Comparison of ENCODE assay signal across 8 mouse cellular contexts in the genomic region with DNA sequence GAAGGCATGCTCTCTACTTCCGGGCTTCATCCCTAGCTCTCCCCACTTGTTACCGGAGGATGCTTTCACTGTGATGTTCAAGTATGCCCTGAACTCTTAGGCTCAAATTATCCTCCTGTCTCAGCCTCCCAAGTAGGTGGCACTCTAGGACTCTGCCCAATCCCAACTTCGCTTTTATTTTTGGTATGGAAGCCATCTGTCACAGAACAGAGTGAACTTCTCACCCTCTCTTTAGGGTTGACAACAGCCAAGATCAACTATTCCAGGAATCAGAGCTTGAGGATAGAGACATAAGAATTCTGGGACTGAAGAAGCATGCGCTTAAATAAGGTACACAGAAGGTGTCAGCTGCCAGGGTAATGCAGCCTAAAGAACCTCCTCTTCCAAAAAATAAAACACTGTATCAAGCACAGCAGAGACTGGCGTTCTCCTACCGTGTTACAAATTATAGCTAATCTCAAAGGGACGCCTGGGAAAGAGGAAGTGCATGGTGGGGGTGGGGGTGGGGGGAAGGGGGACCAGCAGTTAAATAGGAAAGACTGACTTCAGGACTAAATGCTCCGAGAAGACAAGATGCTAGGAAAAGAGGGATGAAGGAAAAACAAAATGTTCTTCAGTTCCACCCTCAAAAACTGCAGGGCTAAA. TPM values are rescaled to one million over a fixed set of nuclear protein-coding genes. Genes with fewer than 3 reads are reported as not detected.
DNase-seq lines count a peak whose midpoint lies in the region; ATAC-seq and TF ChIP-seq lines count a peak whose summit lies in the region.

No protein-coding gene starts in this region.

- intact Hi-C loops in heart, postnatal 14 days (cut with DNase I): loop anchor here (5.0 to 10.0 kb wide), 2 partner anchors 55 to 523 kb away; a partner anchor contains a TSS

- H3K4me2 ChIP-seq in forebrain, embryonic 16.5 days (ENCODE audit: low read length): peak overlapping the region; percentile 83
- peak overlapping the region; percentile 92 for H3K4me2 ChIP-seq in liver, embryonic 14.5 days (ENCODE audit: low read depth)

- no peak overlapping the region for H3K27ac ChIP-seq in forebrain, embryonic 16.5 days (ENCODE audit: low read length)
- H3K27ac ChIP-seq in liver, embryonic 14.5 days: peak overlapping the region; percentile 88

- peak overlapping the region; percentile 96 for H3K9ac ChIP-seq in forebrain, embryonic 16.5 days (replicated peaks; ENCODE audit: low read depth, low read length)
- peak overlapping the region; percentile 90 for H3K9ac ChIP-seq in liver, embryonic 14.5 days (replicated peaks)

- no peak for TF ChIP-seq EP300 in liver, embryonic 14.5 days (IDR thresholded peaks at IDR 0.05; ENCODE audit: low read depth)

- H3K27me3 ChIP-seq in E14TG2a.4 (ENCODE audit: insufficient read depth, low read length): no peaks in the 10 kb centered on the region; the same call in 1 of the 2 replicates
- H3K27me3 ChIP-seq in forebrain, embryonic 16.5 days (replicated peaks; ENCODE audit: control insufficient read depth, insufficient read depth, low read length): no peaks in the 10 kb centered on the region
- H3K27me3 ChIP-seq in liver, embryonic 14.5 days (ENCODE audit: control insufficient read depth, insufficient read depth, low read length): no peaks in the 10 kb centered on the region

- WGBS in forebrain, embryonic 16.5 days: 56% methylated on average over 8 of the region's 8 CpGs
- 24% methylated on average over 8 of the region's 8 CpGs for WGBS in liver, embryonic 14.5 days (ENCODE audit: insufficient replicate concordance)

- H3K36me3 ChIP-seq in E14TG2a.4 (ENCODE audit: insufficient read depth, low read length): peaks cover 52% of the 10 kb centered on the region
- peaks cover 18% of the 10 kb centered on the region for H3K36me3 ChIP-seq in forebrain, embryonic 16.5 days (ENCODE audit: control insufficient read depth, insufficient read depth)
- peaks cover 22% of the 10 kb centered on the region for H3K36me3 ChIP-seq in liver, embryonic 14.5 days (replicated peaks; ENCODE audit: control insufficient read depth, insufficient read depth, low read depth)

- no peak for TF ChIP-seq CTCF in E14TG2a.4 (conservative IDR thresholded peaks at IDR 0.05; ENCODE audit: low read length)
- no peak for TF ChIP-seq CTCF in liver, embryonic 14.5 days (IDR thresholded peaks at IDR 0.05; ENCODE audit: low read depth)

- peak; percentile 67 for DNase-seq in heart, adult 11 months
- DNase-seq in heart, postnatal 14 days: no peak
- DNase-seq in liver, embryonic 14.5 days (ENCODE audit: low read depth in 3 of 3, low spot score in 3 of 3): no peak
- no peak for DNase-seq in adrenal gland, adult 8-10 months
- no peak for DNase-seq in ovary, postnatal 14 days (ENCODE audit: low spot score)
- DNase-seq in retina, postnatal 1 day: no peak

- no peak for ATAC-seq in forebrain, embryonic 16.5 days
- no peak for ATAC-seq in liver, embryonic 14.5 days (ENCODE audit: insufficient read depth)

- H3K4me3 ChIP-seq in E14TG2a.4 (replicated peaks; ENCODE audit: low read length): peak overlapping the region; percentile 93
- H3K4me3 ChIP-seq in forebrain, embryonic 16.5 days (replicated peaks; ENCODE audit: low read length): peak overlapping the region; percentile 95
- peak overlapping the region; percentile 83 for H3K4me3 ChIP-seq in liver, embryonic 14.5 days (ENCODE audit: insufficient read depth in 1 of 2, low read depth in 2 of 2, low read length in 2 of 2)

- H3K4me1 ChIP-seq in E14TG2a.4 (replicated peaks; ENCODE audit: low read depth, low read length): peaks cover 48% of the 10 kb centered on the region
- peaks cover 47% of the 10 kb centered on the region for H3K4me1 ChIP-seq in forebrain, embryonic 16.5 days (replicated peaks; ENCODE audit: control insufficient read depth, insufficient read depth, low read length)
- peaks cover 11 to 20% of the 10 kb centered on the region in 2 experiments for H3K4me1 ChIP-seq in liver, embryonic 14.5 days (replicated peaks; ENCODE audit: control insufficient read depth in 2 of 2, insufficient read depth in 2 of 2, low read length in 1 of 2)

- no peaks in the 10 kb centered on the region for H3K9me3 ChIP-seq in E14TG2a.4 (ENCODE audit: low read length)
- no peaks in the 10 kb centered on the region for H3K9me3 ChIP-seq in forebrain, embryonic 16.5 days (ENCODE audit: control insufficient read depth, low read length)
- no peaks in the 10 kb centered on the region for H3K9me3 ChIP-seq in liver, embryonic 14.5 days (ENCODE audit: control insufficient read depth, low read length)

RNA-seq across cellular contexts. Expression of a gene that starts 1.2 kb away (rescaled TPM):
- 10 to 100 TPM; 32.3 to 41.6 TPM for total RNA-seq in heart, postnatal 14 days (2021)
- polyA plus RNA-seq in forebrain, embryonic 16.5 days (2015; fragmentation: Nextera tagmentation; extraction: Ambion mirVana): 27.0 and 30.5 TPM in 2 replicates
- 13.4 and 15.1 TPM in 2 replicates for polyA plus RNA-seq in liver, embryonic 14.5 days (2012; rRNA removed)
- 11.0 and 11.4 TPM in 2 replicates for polyA plus RNA-seq in liver, embryonic 14.5 days (2014; fragmentation: Nextera tagmentation; extraction: Ambion mirVana)
- total RNA-seq in adrenal gland, adult 8-10 months (2022): 10 to 100 TPM; 41.0 to 66.1 (median 56.9) TPM

RNA-seq across cellular contexts. Expression of a gene that starts 1.3 kb away (rescaled TPM):
- 10 to 100 TPM; 14.3 to 14.6 TPM for total RNA-seq in heart, postnatal 14 days (2021)
- polyA plus RNA-seq in forebrain, embryonic 16.5 days (2015; fragmentation: Nextera tagmentation; extraction: Ambion mirVana): 62.3 and 64.6 TPM in 2 replicates
- polyA plus RNA-seq in liver, embryonic 14.5 days (2012; rRNA removed): 12.5 and 12.7 TPM in 2 replicates
- polyA plus RNA-seq in liver, embryonic 14.5 days (2014; fragmentation: Nextera tagmentation; extraction: Ambion mirVana): 10.5 and 11.9 TPM in 2 replicates
- total RNA-seq in adrenal gland, adult 8-10 months (2022): 10 to 100 TPM; 11.1 to 19.1 (median 15.7) TPM

RNA-seq across cellular contexts. Expression of a gene that starts 6.9 kb away (rescaled TPM):
- not detected for total RNA-seq in heart, postnatal 14 days (2021)
- 1.5 and 1.7 TPM in 2 replicates for polyA plus RNA-seq in forebrain, embryonic 16.5 days (2015; fragmentation: Nextera tagmentation; extraction: Ambion mirVana)
- not detected in 2 replicates for polyA plus RNA-seq in liver, embryonic 14.5 days (2012; rRNA removed)
- not detected in 2 replicates for polyA plus RNA-seq in liver, embryonic 14.5 days (2014; fragmentation: Nextera tagmentation; extraction: Ambion mirVana)
- total RNA-seq in adrenal gland, adult 8-10 months (2022): 1 to 10 TPM; 2.0 to 2.7 (median 2.4) TPM

RNA-seq across cellular contexts. Expression of a gene that starts 14.9 kb away (rescaled TPM):
- total RNA-seq in heart, postnatal 14 days (2021): 100 to 1,000 TPM; 111 to 135 TPM
- polyA plus RNA-seq in forebrain, embryonic 16.5 days (2015; fragmentation: Nextera tagmentation; extraction: Ambion mirVana): 49.5 and 54.6 TPM in 2 replicates
- 26.4 and 30.1 TPM in 2 replicates for polyA plus RNA-seq in liver, embryonic 14.5 days (2012; rRNA removed)
- polyA plus RNA-seq in liver, embryonic 14.5 days (2014; fragmentation: Nextera tagmentation; extraction: Ambion mirVana): 39.3 and 39.7 TPM in 2 replicates
- 100 to 1,000 TPM; 249 to 319 (median 289) TPM for total RNA-seq in adrenal gland, adult 8-10 months (2022)

RNA-seq across cellular contexts. Expression of a gene that starts 15.2 kb away (rescaled TPM):
- 10 to 100 TPM; 47.1 to 49.2 TPM for total RNA-seq in heart, postnatal 14 days (2021)
- 83.5 and 91.1 TPM in 2 replicates for polyA plus RNA-seq in forebrain, embryonic 16.5 days (2015; fragmentation: Nextera tagmentation; extraction: Ambion mirVana)
- polyA plus RNA-seq in liver, embryonic 14.5 days (2012; rRNA removed): 9.6 and 10.9 TPM in 2 replicates
- polyA plus RNA-seq in liver, embryonic 14.5 days (2014; fragmentation: Nextera tagmentation; extraction: Ambion mirVana): 21.2 and 21.7 TPM in 2 replicates
- 100 to 1,000 TPM; 141 to 201 (median 150) TPM for total RNA-seq in adrenal gland, adult 8-10 months (2022)
